Mouse (Mus musculus): ENCODE results near the gene Rps11.

- TF ChIP-seq POLR2A (IDR thresholded peaks at IDR 0.05; ENCODE audit: insufficient read length, low read depth) (no peak), USF1 (IDR thresholded peaks at IDR 0.05; ENCODE audit: low read depth) (no peak)
These were observed 19.3 kb downstream of the Rps11 start for GRCm38 (mm10) chr7:45104941-45105340.

All from myocyte (in vitro differentiated cells).